Mouse (Mus musculus) bone marrow macrophage, adult 2 months (primary cell): ENCODE results near the gene Hs2st1.

Experiments
- CTCF ChIP-seq: IDR thresholded peaks from 2 replicates; pipeline ENCODE4 v1.5.1; 2012; ENCODE audit warnings: low read depth, mild to moderate bottlenecking, low read length, moderate library complexity
- POLR2A ChIP-seq: IDR thresholded peaks from 2 replicates; pipeline ENCODE4 v1.6.1; 2012; ENCODE audit warnings: mild to moderate bottlenecking, low read depth, low read length, borderline replicate concordance

GRCm38 (mm10) chr3:144597790-144598467, 27.9 kb upstream of the Hs2st1 start:
- no peak for TF ChIP-seq CTCF
- TF ChIP-seq POLR2A: no peak
